Mouse (Mus musculus) forebrain, postnatal 0 days (tissue): ENCODE measurements around the gene Ttc37. TPM values are rescaled to one million over a fixed set of nuclear protein-coding genes. Genes with fewer than 3 reads are reported as not detected.

ENCODE experiments used
- ATAC-seq: fragments of 200-750 bp; cut with Nextera tagmentation; 2 replicates; pipeline ENCODE4 v1.8.0; 2017; ENCODE audit warnings: mild to moderate bottlenecking, moderate library complexity
- DNase-seq: peaks from one replicate; pipeline ENCODE4 v3.0.0-alpha.2; 2015
- H3K27ac ChIP-seq: fragments of 300-500 bp; sonication (generic); 2 replicates; pipeline ENCODE4 v1.5.1; 2014; ENCODE audit warnings: low read depth, mild to moderate bottlenecking, antibody characterized with exemption, low read length, moderate library complexity, mixed read lengths
- H3K27me3 ChIP-seq: fragments of 300-500 bp; sonication (generic); 2 replicates; pipeline ENCODE4 v1.6.1; 2014; ENCODE audit warnings: mild to moderate bottlenecking, low read length, mixed read lengths; ENCODE audit not compliant: insufficient read depth
- H3K36me3 ChIP-seq: fragments of 300-500 bp; sonication (generic); 2 replicates; pipeline ENCODE4 v1.6.1; 2014; ENCODE audit warnings: mild to moderate bottlenecking, moderate library complexity; ENCODE audit not compliant: insufficient read depth
- H3K4me1 ChIP-seq: fragments of 300-500 bp; sonication (generic); 2 replicates; pipeline ENCODE4 v1.6.1; 2014; ENCODE audit warnings: antibody characterized with exemption; ENCODE audit not compliant: insufficient read depth
- H3K4me2 ChIP-seq: fragments of 300-500 bp; sonication (generic); 2 replicates; pipeline ENCODE4 v1.6.1; 2014; ENCODE audit warnings: low read depth, mild to moderate bottlenecking, moderate library complexity
- H3K4me3 ChIP-seq: fragments of 300-500 bp; sonication (generic); 2 replicates; pipeline ENCODE4 v1.5.1; 2014; ENCODE audit warnings: low read depth, low read length, mixed read lengths
- H3K9ac ChIP-seq: fragments of 300-500 bp; sonication (generic); 2 replicates; pipeline ENCODE4 v1.6.1; 2014; ENCODE audit warnings: mild to moderate bottlenecking
- H3K9me3 ChIP-seq: fragments of 300-500 bp; sonication (generic); 2 replicates; pipeline ENCODE4 v1.6.1; 2016; ENCODE audit warnings: low read length
- CTCF ChIP-seq: sonication (generic); IDR thresholded peaks from 2 replicates; pipeline ENCODE4 v1.5.1; 2016; ENCODE audit warnings: antibody characterized with exemption, control low read depth, low read depth
- WGBS: fragments of 180-500 bp; shearing (Covaris S2); extraction: QIAGEN DNeasy Blood & Tissue Kit; methylation state at CpG from one replicate; pipeline ENCODE4 v1.1.7; 2014; 5-methylcytosine and 5-hydroxymethylcytosine counted together
- polyA plus RNA-seq: library from polyadenylated mRNA; unstranded; fragments of >200 nt; fragmentation: Nextera tagmentation; extraction: Ambion mirVana; gene quantifications from 2 replicates; pipeline ENCODE4 v1.2.1, GENCODE M21; 2015
- total RNA-seq: library from RNA; depleted of rRNA; stranded (reverse); fragments of >200 nt; gene quantifications from 2 replicates; pipeline ENCODE4 v1.2.3, GENCODE M21; 2014; rRNA removed

The Ttc37 gene
- total and polyA plus RNA-seq, 2 experiments from 2014 or later: 5.4 to 22.0 TPM

- TF ChIP-seq CTCF: no peak
- DNase-seq (no peak), ATAC-seq (0 out of 2 replicates have a peak, but pooled peaks have one; percentile 10)
- H3K9me3 ChIP-seq: no peaks in the 10 kb centered on the region
- H3K4me1 ChIP-seq: no peaks in the 10 kb centered on the region
- no peak overlapping the region for H3K4me3 ChIP-seq
- H3K27ac ChIP-seq: no peak overlapping the region
- H3K9ac ChIP-seq: no peak overlapping the region
- H3K36me3 ChIP-seq: peaks cover 10% of the 10 kb centered on the region; the same call in 1 of the 2 replicates
- no peaks in the 10 kb centered on the region for H3K27me3 ChIP-seq
- 84% methylated on average over 8 of the region's 8 CpGs for WGBS
- no peak overlapping the region for H3K4me2 ChIP-seq
Observed at GRCm38 (mm10) chr13:76195431-76196138, 97.1 kb downstream of the Ttc37 start.

GRCm38 (mm10) chr13:76197297-76197848 is 98.8 kb downstream of the Ttc37 start:
- no peaks in the 10 kb centered on the region for H3K9me3 ChIP-seq
- no peak overlapping the region for H3K9ac ChIP-seq
- no peak overlapping the region for H3K4me2 ChIP-seq
- WGBS: 63% methylated on average over 3 of the region's 3 CpGs
- no peak for DNase-seq
- no peak for TF ChIP-seq CTCF
- ATAC-seq: peak; percentile 34; the same call in 1 of the 2 replicates
- no peaks in the 10 kb centered on the region for H3K27me3 ChIP-seq
- H3K27ac ChIP-seq: no peak overlapping the region
- no peak overlapping the region for H3K4me3 ChIP-seq
- no peaks in the 10 kb centered on the region for H3K4me1 ChIP-seq
- 0 out of 2 replicates have a peak, but pooled peaks cover 3% of the 10 kb centered on the region for H3K36me3 ChIP-seq

- Histone ChIP-seq H3K36me3 (0 out of 2 replicates have a peak, but pooled peaks cover 3% of the 10 kb centered on the region), H3K9ac (no peak overlapping the region), H3K9me3 (no peaks in the 10 kb centered on the region), H3K27ac (no peak overlapping the region), H3K4me2 (no peak overlapping the region), H3K4me3 (no peak overlapping the region), H3K4me1 (no peaks in the 10 kb centered on the region), H3K27me3 (no peaks in the 10 kb centered on the region)
- 86% methylated on average over 4 of the region's 4 CpGs for WGBS
- DNase-seq (no peak), ATAC-seq (no peak)
- no peak for TF ChIP-seq CTCF
Observed at GRCm38 (mm10) chr13:76199943-76200342, 101.4 kb downstream of the Ttc37 start.

- Histone ChIP-seq H3K9ac (no peak overlapping the region), H3K4me1 (no peaks in the 10 kb centered on the region), H3K27me3 (no peaks in the 10 kb centered on the region), H3K36me3 (no peaks in the 10 kb centered on the region), H3K4me3 (no peak overlapping the region), H3K4me2 (no peak overlapping the region), H3K27ac (no peak overlapping the region), H3K9me3 (no peaks in the 10 kb centered on the region)
- DNase-seq: no peak
- 86% methylated on average over 2 of the region's 2 CpGs for WGBS
- TF ChIP-seq CTCF: no peak
- ATAC-seq: no peak
Observed at GRCm38 (mm10) chr13:76214928-76215327, 116.4 kb downstream of the Ttc37 start.

GRCm38 (mm10) chr13:76215397-76215796 is 116.9 kb downstream of the Ttc37 start:
- peak; percentile 64 for TF ChIP-seq CTCF
- H3K4me2 ChIP-seq: no peak overlapping the region
- no peak overlapping the region for H3K27ac ChIP-seq
- peak; percentile 64 for DNase-seq
- ATAC-seq: peak; percentile 66
- 50% methylated on average over 2 of the region's 2 CpGs for WGBS
- H3K27me3 ChIP-seq: no peaks in the 10 kb centered on the region
- H3K9me3 ChIP-seq: no peaks in the 10 kb centered on the region
- H3K9ac ChIP-seq: no peak overlapping the region
- no peaks in the 10 kb centered on the region for H3K36me3 ChIP-seq
- no peak overlapping the region for H3K4me3 ChIP-seq
- H3K4me1 ChIP-seq: no peaks in the 10 kb centered on the region

Other genes starting within 250 kb of the Ttc37 start
- 42.7 and 52.0 TPM in 2 replicates for gene Rhobtb3, start 154.8 kb upstream of the Ttc37 start, total RNA-seq
- gene Rhobtb3, start 154.8 kb upstream of the Ttc37 start, polyA plus RNA-seq: 11.3 and 14.0 TPM in 2 replicates
- 2.4 and 4.7 TPM in 2 replicates for gene Spata9, start 131.6 kb upstream of the Ttc37 start, total RNA-seq
- gene Spata9, start 131.6 kb upstream of the Ttc37 start, polyA plus RNA-seq: 4.7 TPM in 2 replicates
- 18.9 and 22.1 TPM in 2 replicates for gene Rfesd, start 80.0 kb upstream of the Ttc37 start, total RNA-seq
- 23.4 and 24.9 TPM in 2 replicates for gene Rfesd, start 80.0 kb upstream of the Ttc37 start, polyA plus RNA-seq
- 1.9 and 2.5 TPM in 2 replicates for gene Gpr150, start 41.7 kb upstream of the Ttc37 start, total RNA-seq
- gene Gpr150, start 41.7 kb upstream of the Ttc37 start, polyA plus RNA-seq: 3.0 and 3.3 TPM in 2 replicates
- gene Arsk, start 74 bp upstream of the Ttc37 start, total RNA-seq: 4.7 and 6.9 TPM in 2 replicates
- 3.7 TPM in 2 replicates for gene Arsk, start 74 bp upstream of the Ttc37 start, polyA plus RNA-seq
- 0.15 TPM in 1 of 2 replicates, not detected in the other for gene Fam81b, start 206.3 kb downstream of the Ttc37 start, total RNA-seq
- gene Fam81b, start 206.3 kb downstream of the Ttc37 start, polyA plus RNA-seq: 0.44 and 0.58 TPM in 2 replicates